Mouse (Mus musculus): ENCODE data around the gene Clasrp.

Clasrp gene

GRCm38 (mm10) chr7:19603849-19604605 lies at the start of gene Clasrp:
Gene Clasrp, minus strand, starts transcription at chr7:19604486.
- in situ Hi-C loops (cut with MboI; ENCODE audit: low sequenced_read_pairs): no loop called here

GRCm38 (mm10) chr7:19652614-19653013 lies 48.3 kb upstream of the Clasrp start:
- in situ Hi-C loops (cut with MboI; ENCODE audit: low sequenced_read_pairs): no loop called here

GRCm38 (mm10) chr7:19651063-19651786 lies 46.9 kb upstream of the Clasrp start:
- in situ Hi-C loops (cut with MboI; ENCODE audit: low sequenced_read_pairs): no loop called here

- in situ Hi-C loops (cut with MboI; ENCODE audit: low sequenced_read_pairs): no loop called here
These were observed 36.9 kb upstream of the Clasrp start for GRCm38 (mm10) chr7:19641223-19641622.

- in situ Hi-C loops (cut with MboI; ENCODE audit: low sequenced_read_pairs): no loop called here
These were observed 31.0 kb upstream of the Clasrp start for GRCm38 (mm10) chr7:19635074-19635827.

DNA sequence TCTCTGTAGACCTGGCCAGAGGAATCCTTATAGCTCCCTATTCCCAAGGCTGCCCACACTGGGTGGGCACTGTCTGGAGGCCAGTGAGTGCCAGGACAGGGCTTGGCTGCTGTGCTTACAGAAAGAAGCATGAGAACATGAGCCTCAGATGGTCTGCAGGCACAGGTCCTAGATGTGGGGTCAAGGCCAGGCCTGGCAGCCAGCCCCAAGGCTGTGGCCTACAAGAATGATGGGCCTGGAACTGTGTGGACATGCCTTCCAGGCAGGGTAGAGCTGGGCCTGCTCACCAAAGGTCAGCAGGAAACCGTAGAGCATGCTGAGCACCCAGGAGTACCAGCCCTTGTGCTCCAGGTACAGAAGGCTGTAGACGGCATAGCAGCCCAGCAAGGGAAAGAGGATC lies 30.3 kb upstream of the Clasrp start:
- in situ Hi-C loops (cut with MboI; ENCODE audit: low sequenced_read_pairs): no loop called here

DNA sequence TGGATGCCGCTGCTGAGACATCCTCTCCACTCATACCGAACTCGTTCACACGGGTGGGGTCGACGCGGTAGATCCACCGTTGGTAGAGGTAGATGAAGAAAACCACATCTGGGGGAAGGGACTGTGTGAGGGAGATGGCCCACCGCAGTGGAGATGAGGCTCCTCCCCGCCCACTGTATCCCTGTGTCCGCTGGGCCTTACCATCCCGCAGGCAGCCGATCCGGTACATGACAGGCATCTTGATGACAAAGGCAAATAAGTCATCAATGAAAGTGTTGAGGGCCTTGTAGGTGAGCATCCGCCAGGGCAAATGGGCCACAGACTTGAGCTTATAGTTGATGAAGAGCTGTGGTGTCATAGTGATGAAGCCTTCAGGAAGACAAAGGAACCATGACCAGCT lies 29.6 kb upstream of the Clasrp start:
- in situ Hi-C loops (cut with MboI; ENCODE audit: low sequenced_read_pairs): no loop called here

DNA sequence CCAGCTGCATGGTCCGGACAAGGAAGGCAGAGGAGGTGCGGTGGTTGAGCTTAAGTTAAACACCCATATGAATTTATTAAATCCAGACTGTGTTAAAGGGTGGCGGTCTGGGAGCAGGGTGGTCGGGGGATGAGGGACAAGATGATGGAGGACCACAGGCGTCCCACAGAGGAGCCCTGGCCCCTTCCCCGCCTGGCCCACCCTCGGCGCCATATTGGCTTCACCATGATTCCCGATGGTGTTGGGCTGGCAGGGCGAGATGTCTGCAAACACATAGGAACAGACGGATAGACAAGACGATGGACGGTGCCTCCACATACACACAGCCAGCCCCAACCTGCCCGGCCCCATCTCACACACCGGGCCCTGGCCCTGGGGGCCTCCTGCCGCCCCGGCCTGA lies 28.9 kb upstream of the Clasrp start:
- in situ Hi-C loops (cut with MboI; ENCODE audit: low sequenced_read_pairs): no loop called here

- in situ Hi-C loops (cut with MboI; ENCODE audit: low sequenced_read_pairs): no loop called here
These were observed 28.4 kb upstream of the Clasrp start for GRCm38 (mm10) chr7:19632720-19633119.

GRCm38 (mm10) chr7:19632275-19632674 lies 28.0 kb upstream of the Clasrp start:
- in situ Hi-C loops (cut with MboI; ENCODE audit: low sequenced_read_pairs): no loop called here

- in situ Hi-C loops (cut with MboI; ENCODE audit: low sequenced_read_pairs): no loop called here
These were observed 25.1 kb upstream of the Clasrp start, which contains the start of gene Relb for GRCm38 (mm10) chr7:19629361-19629734. Gene Relb, minus strand, starts transcription at chr7:19629438.

DNA sequence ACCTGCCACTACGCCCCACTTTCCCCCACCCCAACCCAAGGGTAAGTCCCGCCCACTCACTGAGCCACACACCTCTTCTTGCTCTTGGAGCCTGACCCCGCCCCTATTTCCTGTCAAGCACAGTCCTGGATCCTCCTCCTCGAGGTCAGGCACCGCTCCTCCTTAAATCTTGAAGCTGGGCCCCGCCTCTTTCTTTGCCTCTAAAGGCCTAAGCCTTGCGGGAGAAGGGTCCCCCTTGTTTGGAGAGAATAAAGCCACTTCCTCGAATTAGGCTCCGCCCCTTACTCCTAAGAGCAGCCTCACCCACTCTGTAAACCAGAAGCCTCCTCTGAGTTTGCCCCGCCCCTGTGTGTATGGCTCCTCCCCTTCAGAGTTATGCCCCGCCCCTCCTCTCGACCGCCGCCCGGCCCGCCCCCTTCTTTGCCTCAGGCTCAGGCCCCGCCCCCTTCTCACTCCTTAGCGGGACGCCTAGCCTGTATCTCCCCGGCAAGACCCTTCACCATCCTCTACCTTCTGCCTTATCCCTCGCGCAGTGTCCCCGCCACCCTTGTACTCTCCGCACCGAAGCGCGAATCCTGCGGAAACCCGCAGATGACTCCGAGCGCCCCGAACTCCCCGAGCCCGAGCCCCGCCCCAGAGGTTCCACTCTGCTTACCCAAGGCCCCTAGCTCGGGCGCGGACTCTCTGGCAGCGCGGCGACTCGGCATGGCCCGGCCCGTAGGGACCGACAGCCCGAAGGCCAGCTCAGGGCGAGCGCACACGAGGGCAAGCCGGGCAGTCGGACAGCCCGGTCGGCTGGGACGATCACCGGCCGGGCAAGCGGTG lies 24.5 kb upstream of the Clasrp start:
- in situ Hi-C loops (cut with MboI; ENCODE audit: low sequenced_read_pairs): no loop called here

DNA sequence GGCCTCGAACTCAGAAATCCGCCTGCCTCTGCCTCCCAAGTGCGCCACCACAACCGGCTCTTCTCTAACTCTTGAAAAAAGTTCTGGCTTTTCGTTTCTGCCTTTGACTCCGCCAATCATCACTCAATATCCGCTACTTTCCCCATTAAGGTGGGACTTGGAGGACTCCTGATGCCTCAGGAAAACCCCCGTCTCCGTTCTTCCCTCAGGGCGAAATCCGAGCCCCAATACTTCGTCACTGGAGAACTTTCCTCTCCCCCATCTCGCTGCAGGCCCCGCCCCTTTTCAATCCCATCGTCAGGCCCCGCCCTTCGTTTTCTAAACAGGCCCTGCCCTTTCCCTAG lies 23.9 kb upstream of the Clasrp start:
- in situ Hi-C loops (cut with MboI; ENCODE audit: low sequenced_read_pairs): no loop called here

GRCm38 (mm10) chr7:19627721-19628120 lies 23.4 kb upstream of the Clasrp start:
- in situ Hi-C loops (cut with MboI; ENCODE audit: low sequenced_read_pairs): no loop called here

GRCm38 (mm10) chr7:19623433-19623832 lies 19.1 kb upstream of the Clasrp start:
- in situ Hi-C loops (cut with MboI; ENCODE audit: low sequenced_read_pairs): no loop called here

DNA sequence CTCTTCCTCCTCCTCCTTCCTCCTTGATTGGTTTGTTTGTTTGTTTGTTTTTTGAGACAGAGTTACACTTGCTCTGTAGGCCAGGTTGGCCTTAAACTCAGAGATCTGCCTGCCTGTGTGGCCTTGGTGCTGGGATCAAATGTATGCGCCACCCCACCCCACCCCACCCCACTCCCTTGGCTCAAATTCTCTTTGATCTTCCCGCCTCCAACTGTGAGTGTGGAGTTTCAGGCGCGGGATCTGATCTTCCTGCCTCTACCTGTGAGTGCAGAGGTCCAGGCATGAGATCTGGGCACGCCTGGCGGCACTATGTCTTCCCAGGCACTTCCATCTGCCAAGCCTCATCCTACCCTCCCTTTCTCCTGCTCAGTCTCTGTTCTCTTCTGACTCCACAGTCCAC lies 18.0 kb upstream of the Clasrp start:
- in situ Hi-C loops (cut with MboI; ENCODE audit: low sequenced_read_pairs): no loop called here

DNA sequence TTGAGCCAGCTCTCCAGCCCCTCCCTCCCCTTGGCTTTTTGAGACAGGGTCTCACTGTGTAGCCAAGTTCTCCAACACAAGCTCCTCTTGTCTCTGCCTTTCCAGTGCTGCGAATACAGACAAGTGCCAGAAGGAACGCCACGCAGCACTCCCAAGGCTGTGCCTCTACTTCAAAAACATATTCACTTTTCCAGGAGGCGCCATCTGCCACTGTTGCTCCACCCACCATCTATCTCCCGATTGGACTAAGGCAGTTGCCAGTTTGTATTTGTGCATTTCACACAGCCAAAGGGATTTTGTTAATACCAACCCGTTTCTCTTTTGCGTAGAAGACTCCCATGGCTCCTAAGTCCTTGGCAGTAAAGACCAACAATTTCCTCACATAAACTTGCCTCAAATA lies 16.5 kb upstream of the Clasrp start:
- in situ Hi-C loops (cut with MboI; ENCODE audit: low sequenced_read_pairs): no loop called here

DNA sequence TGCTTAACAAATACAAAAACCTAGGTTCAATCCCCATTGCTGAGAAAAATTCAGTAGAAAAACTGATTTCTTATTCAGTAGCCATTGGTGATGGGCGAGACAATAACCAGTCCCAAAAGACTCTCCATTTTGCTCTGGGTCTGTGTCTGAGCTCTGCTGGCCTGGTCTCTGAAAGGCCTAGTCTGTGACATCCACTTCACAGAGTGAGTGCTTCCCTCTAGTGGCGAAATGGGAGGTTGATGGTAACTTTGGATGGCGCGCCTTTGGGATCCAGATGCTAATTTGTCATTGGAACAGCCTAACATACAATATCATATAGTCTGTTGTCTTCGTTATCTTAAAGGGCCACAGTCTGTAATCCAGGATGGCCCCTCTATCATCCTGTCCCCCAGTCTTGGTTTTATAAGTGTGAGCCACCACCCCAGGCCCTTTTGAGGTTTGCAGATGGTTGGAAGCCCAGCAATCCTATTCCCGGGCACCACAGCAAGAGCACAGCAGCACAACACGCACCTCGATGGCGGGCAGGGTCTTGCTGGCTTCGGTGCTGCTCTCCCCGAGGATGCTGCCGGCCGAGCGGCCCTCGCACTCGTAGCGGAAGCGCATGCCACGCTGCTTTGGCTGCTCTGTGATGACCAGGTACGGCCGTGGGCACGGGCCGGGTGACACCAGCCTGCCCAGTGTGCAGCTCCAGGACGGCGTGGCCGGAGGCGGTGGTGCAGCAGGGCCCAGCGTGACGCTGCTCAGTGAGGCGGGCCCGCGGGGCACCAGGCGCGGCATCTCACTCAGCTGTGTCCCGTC lies 14.9 kb upstream of the Clasrp start:
- in situ Hi-C loops (cut with MboI; ENCODE audit: low sequenced_read_pairs): no loop called here

DNA sequence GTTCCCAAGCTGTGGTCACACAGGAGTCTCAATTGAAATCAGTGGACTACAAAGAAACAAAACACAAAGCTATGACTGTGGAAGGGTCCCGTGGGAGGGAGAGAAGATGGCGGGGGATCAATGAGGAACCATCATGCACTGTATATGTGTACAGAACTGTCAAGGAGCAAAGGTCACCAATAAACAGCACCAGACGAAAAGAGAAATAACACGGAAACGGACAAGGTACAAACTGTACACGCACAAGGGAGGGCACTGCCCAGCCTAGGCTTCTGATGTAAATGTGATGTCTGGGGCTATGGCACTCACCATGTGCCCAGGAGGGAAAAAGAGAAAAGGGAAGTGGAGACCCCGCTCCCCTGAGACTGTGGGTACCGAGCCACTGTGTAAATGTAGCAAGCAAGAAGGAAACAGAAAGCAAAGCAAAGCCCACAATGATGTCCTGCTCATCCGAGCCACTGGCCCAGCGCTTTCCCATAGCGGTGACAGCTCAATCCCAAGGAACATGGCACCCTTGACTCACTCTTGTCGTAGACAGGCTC lies 10.8 kb upstream of the Clasrp start:
- in situ Hi-C loops (cut with MboI; ENCODE audit: low sequenced_read_pairs): no loop called here

DNA sequence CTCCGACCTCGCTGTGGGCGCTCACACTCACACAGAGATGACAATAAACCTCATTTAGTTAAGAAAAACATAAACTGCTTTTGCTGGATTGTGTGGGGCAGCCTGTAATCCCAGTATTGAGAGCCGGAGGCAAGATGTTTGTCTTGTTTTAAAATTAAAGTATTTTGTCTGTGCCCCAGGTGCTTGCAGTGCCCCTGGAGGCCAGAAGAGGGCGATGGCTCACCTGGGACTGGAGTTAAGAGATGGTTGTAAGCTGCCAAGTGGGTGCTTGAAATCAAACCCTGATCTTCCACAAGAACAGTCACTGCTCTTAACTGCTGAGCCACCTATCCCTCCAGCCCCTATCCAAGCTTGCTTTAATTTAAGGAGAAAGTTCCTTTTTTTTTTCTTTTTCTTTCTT lies 6.7 kb upstream of the Clasrp start:
- in situ Hi-C loops (cut with MboI; ENCODE audit: low sequenced_read_pairs): no loop called here

Measured in CH12F3 (cell line).